Mouse (Mus musculus): ENCODE data around the gene Necab2.

- TF ChIP-seq TAL1 (IDR thresholded peaks at IDR 0.05; ENCODE audit: low read length) = no peak
- TF ChIP-seq GATA1 (IDR thresholded peaks at IDR 0.05; ENCODE audit: low read length) = no peak
Measured at GRCm38 (mm10) chr8:119459724-119460123, 13.2 kb downstream of the Necab2 start.
